Mouse (Mus musculus) midbrain, postnatal 0 days (tissue): Measurements from ENCODE around the gene Usp2. TPM values are rescaled to one million over a fixed set of nuclear protein-coding genes. Genes with fewer than 3 reads are reported as not detected.
"Not testable (repeated sequence)": the region's sequence is repeated elsewhere in the genome, so short reads cannot be mapped to it uniquely, and the experiment has no call there.

Source experiments
- ATAC-seq: fragments of 200-750 bp; cut with Nextera tagmentation; 2 replicates; pipeline ENCODE4 v1.8.0; 2017; ENCODE audit warnings: moderate number of reproducible peaks, mild to moderate bottlenecking, moderate TSS enrichment, moderate library complexity; ENCODE audit not compliant: low FRiP score
- DNase-seq: peaks from one replicate; pipeline ENCODE4 v3.0.0-alpha.2; 2015; ENCODE audit warnings: low spot score
- H3K27ac ChIP-seq: fragments of 300-500 bp; sonication (generic); 2 replicates; pipeline ENCODE4 v1.5.1; 2014; ENCODE audit warnings: low read depth, mild to moderate bottlenecking, low read length, mixed read lengths
- H3K27me3 ChIP-seq: fragments of 300-500 bp; sonication (generic); 2 replicates; pipeline ENCODE4 v1.6.1; 2014; ENCODE audit warnings: low read length, control low read depth, mixed read lengths; ENCODE audit not compliant: insufficient read depth
- H3K36me3 ChIP-seq: fragments of 300-500 bp; sonication (generic); 2 replicates; pipeline ENCODE4 v1.6.1; 2014; ENCODE audit warnings: low read length, control low read depth, mixed read lengths; ENCODE audit not compliant: insufficient read depth
- H3K4me1 ChIP-seq: fragments of 300-500 bp; sonication (generic); 2 replicates; pipeline ENCODE4 v1.6.1; 2014; ENCODE audit warnings: mild to moderate bottlenecking, control low read depth, antibody characterized with exemption, low read length, mixed read lengths; ENCODE audit not compliant: insufficient read depth
- H3K4me2 ChIP-seq: fragments of 300-500 bp; sonication (generic); 2 replicates; pipeline ENCODE4 v1.6.1; 2014; ENCODE audit warnings: low read depth, mild to moderate bottlenecking, low read length, mixed read lengths; ENCODE audit not compliant: poor library complexity, severe bottlenecking
- H3K4me3 ChIP-seq: fragments of 300-500 bp; sonication (generic); 2 replicates; pipeline ENCODE4 v1.5.1; 2014; ENCODE audit warnings: low read depth, mild to moderate bottlenecking, low read length, moderate library complexity
- H3K9ac ChIP-seq: fragments of 300-500 bp; sonication (generic); replicated peaks from 2 replicates; pipeline ENCODE4 v1.6.1; 2014; ENCODE audit warnings: mild to moderate bottlenecking, low read length, moderate library complexity, mixed read lengths; ENCODE audit not compliant: poor library complexity, severe bottlenecking
- H3K9me3 ChIP-seq: fragments of 300-500 bp; sonication (generic); 2 replicates; pipeline ENCODE4 v1.6.1; 2016; ENCODE audit warnings: low read length, control low read depth
- CTCF ChIP-seq: IDR thresholded peaks from 2 replicates; pipeline ENCODE4 v1.5.1; 2016; ENCODE audit warnings: antibody characterized with exemption, mild to moderate bottlenecking
- WGBS: fragments of 180-500 bp; shearing (Covaris S2); extraction: QIAGEN DNeasy Blood & Tissue Kit; methylation state at CpG from one replicate; pipeline ENCODE4 v1.1.7; 2014; 5-methylcytosine and 5-hydroxymethylcytosine counted together
- polyA plus RNA-seq: library from polyadenylated mRNA; unstranded; fragments of >200 nt; fragmentation: Nextera tagmentation; extraction: Ambion mirVana; gene quantifications from 2 replicates; pipeline ENCODE4 v1.2.1, GENCODE M21; 2015
- total RNA-seq: library from RNA; depleted of rRNA; stranded (reverse); fragments of >200 nt; gene quantifications from 2 replicates; pipeline ENCODE4 v1.2.3, GENCODE M21; 2014

The Usp2 gene
- total and polyA plus RNA-seq, 2 experiments from 2014 or later, result 7.5 to 15.1 TPM

- Histone ChIP-seq H3K27ac (peak overlapping the region; percentile 51), H3K4me3 (no peak overlapping the region), H3K9me3 (no peaks in the 10 kb centered on the region), H3K9ac (no peak overlapping the region), H3K4me1 (peaks cover 6% of the 10 kb centered on the region; the same call in 1 of the 2 replicates), H3K4me2 (peak overlapping the region; percentile 37; the same call in 1 of the 2 replicates), H3K36me3 (no peaks in the 10 kb centered on the region; the same call in 1 of the 2 replicates), H3K27me3 (no peaks in the 10 kb centered on the region)
- ATAC-seq (peak; percentile 18; the same call in 1 of the 2 replicates), DNase-seq (peak; percentile 55)
- WGBS, result 18% methylated on average over 25 of the region's 25 CpGs
- peak; percentile 61 for TF ChIP-seq CTCF
Observed at GRCm38 (mm10) chr9:44107557-44108179, 40.8 kb downstream of the Usp2 start.

DNA sequence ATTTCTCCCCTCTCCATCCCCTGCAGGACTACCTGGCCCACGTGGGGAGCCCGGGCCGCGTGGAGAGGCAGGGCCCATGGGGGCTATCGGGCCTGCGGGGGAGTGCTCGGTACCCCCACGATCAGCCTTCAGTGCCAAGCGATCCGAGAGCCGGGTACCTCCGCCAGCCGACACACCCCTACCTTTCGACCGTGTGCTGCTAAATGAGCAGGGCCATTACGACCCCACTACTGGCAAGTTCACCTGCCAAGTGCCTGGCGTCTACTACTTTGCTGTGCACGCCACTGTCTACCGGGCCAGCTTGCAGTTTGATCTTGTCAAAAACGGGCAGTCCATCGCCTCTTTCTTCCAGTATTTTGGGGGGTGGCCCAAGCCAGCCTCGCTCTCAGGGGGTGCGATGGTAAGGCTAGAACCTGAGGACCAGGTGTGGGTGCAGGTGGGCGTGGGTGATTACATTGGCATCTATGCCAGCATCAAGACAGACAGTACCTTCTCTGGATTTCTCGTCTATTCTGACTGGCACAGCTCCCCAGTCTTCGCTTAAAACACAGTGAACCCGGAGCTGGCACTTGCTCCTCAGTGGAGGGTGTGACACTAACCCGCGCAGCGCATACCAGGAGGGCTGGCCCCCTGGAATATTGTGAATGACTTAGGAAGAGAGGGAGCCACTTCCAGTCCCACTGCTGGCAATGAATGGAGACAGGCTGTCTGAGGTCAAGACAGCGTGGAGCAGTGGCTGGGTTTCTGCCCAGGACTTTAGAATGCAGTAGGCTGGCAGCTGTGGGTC is 41.6 kb downstream of the Usp2 start:
- TF ChIP-seq CTCF, result no peak
- no peak overlapping the region for H3K27ac ChIP-seq
- no peak for DNase-seq
- H3K27me3 ChIP-seq, result no peaks in the 10 kb centered on the region
- no peak overlapping the region for H3K4me3 ChIP-seq
- H3K9me3 ChIP-seq, result no peaks in the 10 kb centered on the region
- no peak overlapping the region for H3K9ac ChIP-seq
- peaks cover 6% of the 10 kb centered on the region; the same call in 1 of the 2 replicates for H3K4me1 ChIP-seq
- H3K4me2 ChIP-seq, result no peak overlapping the region
- WGBS, result 79% methylated on average over 31 of the region's 31 CpGs
- no peak for ATAC-seq
- H3K36me3 ChIP-seq, result no peaks in the 10 kb centered on the region; the same call in 1 of the 2 replicates

- Histone ChIP-seq H3K4me3 (no peak overlapping the region), H3K27me3 (no peaks in the 10 kb centered on the region), H3K36me3 (no peaks in the 10 kb centered on the region; the same call in 1 of the 2 replicates), H3K9me3 (no peaks in the 10 kb centered on the region), H3K4me1 (peaks cover 6% of the 10 kb centered on the region; the same call in 1 of the 2 replicates), H3K27ac (no peak overlapping the region), H3K9ac (no peak overlapping the region), H3K4me2 (peak overlapping the region; percentile 16; the same call in 1 of the 2 replicates)
- 35% methylated on average over 9 of the region's 9 CpGs for WGBS
- DNase-seq (peak; percentile 80), ATAC-seq (no peak)
- peak; percentile 85 for TF ChIP-seq CTCF
Observed at GRCm38 (mm10) chr9:44109360-44110095, 42.7 kb downstream of the Usp2 start.

- H3K36me3 ChIP-seq, H3K9ac ChIP-seq, ATAC-seq, H3K27ac ChIP-seq, H3K4me1 ChIP-seq, DNase-seq, H3K4me2 ChIP-seq, H3K9me3 ChIP-seq, H3K4me3 ChIP-seq, H3K27me3 ChIP-seq: not testable (repeated sequence)
- 70% methylated on average over 9 of the region's 12 CpGs for WGBS
Observed at GRCm38 (mm10) chr9:44111909-44112308, 45.1 kb downstream of the Usp2 start.

DNA sequence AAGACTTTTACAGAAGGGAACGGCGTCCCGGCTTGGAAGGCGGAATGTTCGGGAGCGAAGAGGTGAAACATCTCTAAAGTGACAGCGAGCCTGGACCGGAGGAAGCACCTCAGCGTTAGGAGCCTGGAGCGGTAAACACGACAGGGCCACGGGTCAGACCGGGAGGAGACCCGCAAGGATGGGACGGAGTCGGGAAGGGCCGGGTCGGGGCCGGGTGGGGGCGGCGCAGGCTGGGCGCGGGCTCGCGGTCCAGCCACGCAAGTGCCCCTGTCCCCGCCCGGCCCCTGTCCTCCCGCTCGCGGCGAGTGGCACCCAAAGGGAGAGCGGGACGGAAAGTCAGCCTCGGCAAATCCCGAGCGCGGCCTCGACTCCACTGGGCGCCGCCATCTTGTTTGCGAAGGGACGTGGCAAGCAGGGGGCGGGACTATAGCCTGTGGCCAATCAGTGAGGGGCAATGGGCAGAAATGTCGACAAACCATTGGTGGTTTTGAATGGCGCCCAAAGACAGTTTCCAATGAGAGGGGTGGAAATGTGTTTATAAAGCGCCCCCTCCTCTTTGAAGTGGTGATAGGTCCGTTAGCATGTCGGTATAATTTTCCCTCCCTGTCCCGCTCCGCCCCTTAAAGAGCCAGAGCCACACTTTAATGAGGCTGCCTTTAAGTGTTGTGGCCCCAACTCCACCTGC is 46.4 kb downstream of the Usp2 start, which contains the start of the genes Gm49380 and Rnf26:
Gm49380 (minus strand) TSS at position 396 of the 685 bp plus-strand sequence.
Rnf26 (minus strand) TSS at position 413 of the 685 bp plus-strand sequence.
- under 1% methylated on average over 50 of the region's 51 CpGs for WGBS
- Histone ChIP-seq H3K9me3 (no peaks in the 10 kb centered on the region), H3K4me1 (peaks cover 6% of the 10 kb centered on the region; the same call in 1 of the 2 replicates), H3K4me2 (peak within 1 kb of the TSS; percentile 43), H3K9ac (peak within 1 kb of the TSS; percentile 60), H3K4me3 (peak within 1 kb of the TSS; percentile 73), H3K27ac (no peak within 1 kb of the TSS), H3K27me3 (no peaks in the 10 kb centered on the region), H3K36me3 (no peaks in the 10 kb centered on the region)
- peak; percentile 95 for ATAC-seq
- peak; percentile 99 for DNase-seq
- TF ChIP-seq CTCF, result peak; percentile 1; the same call in 1 of the 2 replicates
